Mouse (Mus musculus) embryonic stem cell, embryonic (primary cell): ENCODE results near the gene Zscan20.

Source experiments
- CTCF ChIA-PET, 4 experiments: fragments of 300-600 bp in 2 of 4; fragments of 350-600 bp in 2 of 4; sonication (Branson Sonifier 250); formaldehyde crosslinking; loops; one replicate each; lab custom pipeline; 2022; ENCODE audit warnings: inconsistent platforms in 2 of 4; lab: Charles Lee
- POLR2A ChIA-PET, 4 experiments: fragments of 300-600 bp in 2 of 4; fragments of 350-600 bp in 2 of 4; sonication (Branson Sonifier 250); formaldehyde crosslinking; loops; one replicate each; lab custom pipeline; 2022; ENCODE audit warnings: antibody characterized with exemption in 4 of 4, inconsistent platforms in 1 of 4; lab: Charles Lee

Zscan20 gene

GRCm38 (mm10) chr4:128560327-128560726 is 49.6 kb downstream of the Zscan20 start:
- CTCF ChIA-PET, result interaction anchor here in 3 of 4 experiments (0.6 to 1.1 kb wide), 4 partner anchors 14 to 1194 kb away, joined by 3 to 4 read pairs (median 3); no protein-coding TSS in a partner anchor
- POLR2A ChIA-PET, result interaction anchor here in 1 of 4 experiments (1.3 kb wide), 1 partner anchor 15 kb away, joined by 3 read pairs; no protein-coding TSS in a partner anchor

- POLR2A ChIA-PET, result no interaction called here
- CTCF ChIA-PET, result no interaction called here
Measured at GRCm38 (mm10) chr4:128554198-128554597, 55.7 kb downstream of the Zscan20 start.

- POLR2A ChIA-PET, result no interaction called here
- CTCF ChIA-PET, result interaction anchor here in 1 of 4 experiments (0.7 kb wide), 1 partner anchor 159 kb away, joined by 3 read pairs; no protein-coding TSS in a partner anchor
Measured at GRCm38 (mm10) chr4:128550756-128551155, 59.1 kb downstream of the Zscan20 start.

- POLR2A ChIA-PET, result interaction anchor here in 1 of 4 experiments (0.6 kb wide), 1 partner anchor 118 kb away, joined by 3 read pairs; no protein-coding TSS in a partner anchor
- CTCF ChIA-PET, result interaction anchor here in 1 of 4 experiments (0.6 kb wide), 1 partner anchor 53 kb away, joined by 3 read pairs; no protein-coding TSS in a partner anchor
Measured at GRCm38 (mm10) chr4:128543956-128544486, 65.9 kb downstream of the Zscan20 start.

DNA sequence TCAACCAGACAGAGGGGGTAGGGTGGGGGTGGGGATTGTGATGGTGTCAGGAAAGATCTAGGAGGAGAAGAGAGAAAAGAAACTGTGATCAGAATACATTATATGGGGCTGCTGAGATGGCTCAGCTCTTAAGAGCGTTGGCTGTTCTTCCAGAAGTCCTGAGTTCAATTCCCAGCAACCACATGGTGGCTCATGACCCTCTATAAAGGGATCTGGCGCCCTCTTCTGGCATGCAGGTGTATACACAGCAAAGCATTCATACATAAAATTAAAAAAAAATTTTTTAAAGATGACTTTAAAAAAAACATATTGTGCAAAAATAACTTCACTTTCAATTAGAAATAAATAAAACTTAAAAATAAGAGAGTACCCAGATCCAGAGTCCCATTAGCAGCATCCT is 66.5 kb downstream of the Zscan20 start:
- CTCF ChIA-PET, result interaction anchor here in 3 of 4 experiments (0.6 to 1.8 kb wide), 12 partner anchors 19 to 724 kb away, joined by 3 to 13 read pairs (median 5); no protein-coding TSS in a partner anchor

More for the DNA sequence above, 66.5 kb downstream of the Zscan20 start:
- POLR2A ChIA-PET, result interaction anchor here in 2 of 4 experiments (0.6 kb wide), 2 partner anchors 62 to 421 kb away, joined by 4 to 6 read pairs; no protein-coding TSS in a partner anchor
